Mouse (Mus musculus): ENCODE results near the gene Rbm18. TPM values are rescaled to one million over a fixed set of nuclear protein-coding genes. Genes with fewer than 3 reads are reported as not detected.
"Not testable (repeated sequence)": the region's sequence is repeated elsewhere in the genome, so short reads cannot be mapped to it uniquely, and the experiment has no call there.

Rbm18 gene
- 38.4 and 42.8 TPM in 2 replicates for polyA plus RNA-seq (2014; fragmentation: Nextera tagmentation; extraction: Ambion mirVana)

DNA sequence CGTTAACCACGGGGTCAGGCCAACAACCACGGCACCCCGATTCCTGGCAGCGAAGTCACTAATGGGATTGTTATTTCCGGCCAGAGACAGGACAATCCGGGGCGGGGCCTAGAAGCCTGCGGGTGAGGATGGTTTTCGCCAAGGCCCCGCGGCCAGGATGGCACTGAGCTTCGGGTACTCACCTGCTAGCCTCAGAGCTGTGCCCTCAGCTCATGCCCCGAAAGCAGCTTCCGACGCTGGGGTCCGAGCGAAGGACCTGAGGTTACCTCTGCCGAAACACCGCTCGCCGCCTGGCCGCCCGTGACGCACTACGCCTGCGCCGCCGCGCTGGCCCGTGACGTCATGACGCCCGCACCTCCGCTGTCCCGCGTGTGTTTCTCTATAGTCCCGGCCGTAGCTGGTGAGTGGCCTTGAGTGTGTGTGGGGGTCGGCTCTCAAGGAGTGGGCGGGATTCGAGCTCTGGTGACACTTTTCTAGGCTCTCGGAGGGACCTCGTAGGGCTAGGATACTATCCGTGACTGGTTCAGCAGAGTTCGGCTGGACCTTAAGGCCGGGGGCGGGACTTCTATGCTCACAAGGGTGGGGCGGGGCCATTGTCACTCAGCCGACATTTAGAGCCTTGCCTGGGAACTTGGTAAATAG is at the start of gene Rbm18, which contains the start of gene Mrrf:
TSS of gene Rbm18 (minus strand) at position 474 of the 642 bp plus-strand sequence.
TSS of gene Mrrf (plus strand) at position 90 of the 642 bp plus-strand sequence.
- peak within 1 kb of the TSS; percentile 83 for H3K4me3 ChIP-seq (ENCODE audit: low read depth, low read length)
- under 1% methylated on average over 50 of the region's 50 CpGs for WGBS
- ATAC-seq (replicated peaks; ENCODE audit: low FRiP score) = peak; percentile 94

DNA sequence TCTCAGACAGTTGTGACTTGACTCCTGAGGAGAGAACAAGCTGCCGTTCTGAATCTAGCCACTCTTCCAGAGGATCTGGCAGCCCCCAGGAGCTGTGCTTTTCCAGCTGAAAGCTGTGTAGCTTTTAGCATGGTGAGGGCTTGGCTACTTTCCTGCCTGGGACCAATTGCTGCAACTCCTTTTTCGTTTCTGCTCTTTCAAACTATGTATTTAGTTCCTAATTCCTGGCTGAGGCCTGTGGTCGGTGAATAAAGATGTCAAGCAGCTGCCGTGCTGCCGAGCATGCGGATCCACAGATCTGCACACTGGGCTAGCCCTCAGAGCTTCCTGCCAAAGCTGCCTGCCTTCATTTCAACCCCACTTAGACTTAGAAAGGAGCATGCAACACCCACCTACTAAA is 48.3 kb upstream of the Rbm18 start:
- no peak overlapping the region for H3K4me3 ChIP-seq (ENCODE audit: low read depth, low read length)
- DNase-seq (ENCODE audit: low spot score) (no peak), ATAC-seq (replicated peaks; ENCODE audit: low FRiP score) (no peak)
- 85% methylated on average over 6 of the region's 6 CpGs for WGBS
- H3K27me3 ChIP-seq (replicated peaks; ENCODE audit: control insufficient read depth, insufficient read depth, low read length) = no peaks in the 10 kb centered on the region
- no peaks in the 10 kb centered on the region for H3K9me3 ChIP-seq (ENCODE audit: control insufficient read depth, low read length)
- no peak overlapping the region for H3K4me2 ChIP-seq
- no peaks in the 10 kb centered on the region for H3K4me1 ChIP-seq (replicated peaks; ENCODE audit: control insufficient read depth, insufficient read depth, low read length)
- H3K9ac ChIP-seq (ENCODE audit: low read depth, low read length) = no peak overlapping the region
- H3K27ac ChIP-seq (ENCODE audit: low read depth, low read length) = no peak overlapping the region
- H3K36me3 ChIP-seq (ENCODE audit: control insufficient read depth, insufficient read depth, low read length) = 0 out of 2 replicates have a peak, but pooled peaks cover 2% of the 10 kb centered on the region

More for the DNA sequence above, at the start of gene Rbm18, which contains the start of gene Mrrf:
- Histone ChIP-seq H3K9ac (ENCODE audit: low read depth, low read length) (peak within 1 kb of the TSS; percentile 84), H3K27ac (ENCODE audit: low read depth, low read length) (peak within 1 kb of the TSS; percentile 79), H3K27me3 (replicated peaks; ENCODE audit: control insufficient read depth, insufficient read depth, low read length) (no peaks in the 10 kb centered on the region), H3K9me3 (ENCODE audit: control insufficient read depth, low read length) (no peaks in the 10 kb centered on the region), H3K4me2 (peak within 1 kb of the TSS; percentile 85), H3K4me1 (replicated peaks; ENCODE audit: control insufficient read depth, insufficient read depth, low read length) (peaks cover 12% of the 10 kb centered on the region; the same call in 1 of the 2 replicates), H3K36me3 (ENCODE audit: control insufficient read depth, insufficient read depth, low read length) (peaks cover 13% of the 10 kb centered on the region; the same call in 1 of the 2 replicates)
- DNase-seq (ENCODE audit: low spot score) = peak; percentile 95

DNA sequence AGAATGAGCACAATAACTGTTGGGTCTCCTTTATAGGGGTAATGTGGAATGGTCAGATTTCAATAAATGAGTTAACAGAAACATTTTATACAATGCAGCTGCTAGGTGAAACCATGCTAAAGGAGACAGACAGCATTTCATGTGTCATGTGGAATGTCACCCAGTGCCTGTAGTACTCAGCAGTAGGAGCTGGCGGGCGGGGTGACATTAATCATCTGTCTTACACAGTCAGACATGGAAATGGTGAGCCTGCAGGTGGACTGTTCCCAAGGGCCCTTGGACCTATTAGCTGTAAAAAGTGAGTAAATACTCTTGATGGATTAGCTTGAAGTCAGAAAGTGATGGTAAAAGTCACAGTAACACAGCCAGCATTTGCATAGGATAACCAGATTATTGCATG is 47.6 kb upstream of the Rbm18 start:
- no peak for DNase-seq (ENCODE audit: low spot score)
- H3K36me3 ChIP-seq (ENCODE audit: control insufficient read depth, insufficient read depth, low read length) = 0 out of 2 replicates have a peak, but pooled peaks cover 2% of the 10 kb centered on the region
- ATAC-seq (replicated peaks; ENCODE audit: low FRiP score) = no peak
- H3K27ac ChIP-seq (ENCODE audit: low read depth, low read length) = no peak overlapping the region
- H3K9me3 ChIP-seq (ENCODE audit: control insufficient read depth, low read length) = no peaks in the 10 kb centered on the region
- no peaks in the 10 kb centered on the region for H3K27me3 ChIP-seq (replicated peaks; ENCODE audit: control insufficient read depth, insufficient read depth, low read length)
- H3K4me3 ChIP-seq (ENCODE audit: low read depth, low read length) = no peak overlapping the region
- H3K9ac ChIP-seq (ENCODE audit: low read depth, low read length) = no peak overlapping the region
- H3K4me1 ChIP-seq (replicated peaks; ENCODE audit: control insufficient read depth, insufficient read depth, low read length) = no peaks in the 10 kb centered on the region
- 95% methylated on average over 2 of the region's 2 CpGs for whole genome bisulfite sequencing
- H3K4me2 ChIP-seq = no peak overlapping the region

DNA sequence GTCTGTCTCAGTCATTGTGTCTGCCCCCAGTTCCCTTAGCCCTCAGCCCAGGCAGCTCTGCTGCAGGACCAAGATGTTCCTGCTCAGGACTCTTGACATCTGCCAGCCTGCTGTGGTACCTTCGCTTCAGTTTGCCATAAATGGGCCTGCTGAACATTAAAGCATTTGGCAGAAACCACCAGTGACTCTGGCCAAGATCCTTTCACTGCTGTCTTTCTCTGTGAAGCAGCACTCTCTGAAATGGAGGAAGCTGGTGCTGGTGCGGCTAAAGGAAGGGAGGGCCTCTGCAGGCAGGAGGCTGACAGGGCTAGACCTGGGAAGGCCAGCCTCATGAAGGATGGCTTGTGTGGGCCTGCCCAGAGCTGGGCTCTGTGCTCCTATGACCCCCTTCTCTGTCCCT is 46.7 kb upstream of the Rbm18 start:
- no peaks in the 10 kb centered on the region for H3K27me3 ChIP-seq (replicated peaks; ENCODE audit: control insufficient read depth, insufficient read depth, low read length)
- H3K4me1 ChIP-seq (replicated peaks; ENCODE audit: control insufficient read depth, insufficient read depth, low read length) = no peaks in the 10 kb centered on the region
- no peaks in the 10 kb centered on the region for H3K9me3 ChIP-seq (ENCODE audit: control insufficient read depth, low read length)
- ATAC-seq (replicated peaks; ENCODE audit: low FRiP score) (no peak), DNase-seq (ENCODE audit: low spot score) (no peak)
- 86% methylated on average over 2 of the region's 2 CpGs for WGBS
- no peak overlapping the region for H3K27ac ChIP-seq (ENCODE audit: low read depth, low read length)
- no peak overlapping the region for H3K4me2 ChIP-seq
- no peak overlapping the region for H3K4me3 ChIP-seq (ENCODE audit: low read depth, low read length)
- no peak overlapping the region for H3K9ac ChIP-seq (ENCODE audit: low read depth, low read length)
- H3K36me3 ChIP-seq (ENCODE audit: control insufficient read depth, insufficient read depth, low read length) = peaks cover 2% of the 10 kb centered on the region; the same call in 1 of the 2 replicates

DNA sequence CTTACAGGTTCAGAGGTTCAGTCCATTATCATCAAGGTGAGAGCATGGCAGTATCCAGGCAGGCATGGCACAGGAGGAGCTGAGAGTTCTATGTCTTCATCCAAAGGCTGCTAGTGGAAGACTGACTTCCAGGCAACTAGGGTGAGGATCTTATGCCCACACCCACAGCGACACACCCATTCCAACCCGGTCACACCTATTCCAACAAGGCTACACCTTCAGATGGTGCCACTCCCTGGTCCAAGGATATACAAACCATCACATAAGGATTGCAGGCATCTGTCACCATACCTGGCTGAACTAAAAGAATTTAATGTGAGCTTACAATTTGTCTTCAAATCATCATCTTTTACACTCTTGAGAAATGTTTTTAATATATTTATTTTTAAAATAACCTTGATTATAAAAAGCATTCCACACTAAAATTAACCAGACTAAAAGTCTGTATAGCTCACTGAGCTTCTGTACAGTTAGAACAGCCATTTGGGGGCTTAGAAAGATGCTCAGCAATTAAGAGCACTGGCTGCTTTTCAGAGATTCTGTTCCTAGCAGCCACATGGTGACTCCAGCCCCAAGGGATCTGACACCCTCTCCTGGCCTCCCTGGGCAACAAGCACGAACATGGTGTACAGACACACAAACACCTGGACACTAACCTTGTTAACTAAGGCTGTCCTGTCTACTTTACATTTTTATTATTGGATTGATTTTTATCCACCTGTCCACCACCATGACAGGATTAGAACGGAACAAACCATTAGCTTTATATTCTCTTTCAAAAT is 45.2 kb upstream of the Rbm18 start:
- not testable (repeated sequence) for H3K4me3 ChIP-seq (ENCODE audit: low read depth, low read length); DNase-seq (ENCODE audit: low spot score); H3K9ac ChIP-seq (ENCODE audit: low read depth, low read length); H3K27ac ChIP-seq (ENCODE audit: low read depth, low read length); H3K4me1 ChIP-seq (replicated peaks; ENCODE audit: control insufficient read depth, insufficient read depth, low read length); H3K4me2 ChIP-seq; H3K36me3 ChIP-seq (ENCODE audit: control insufficient read depth, insufficient read depth, low read length); H3K9me3 ChIP-seq (ENCODE audit: control insufficient read depth, low read length); ATAC-seq (replicated peaks; ENCODE audit: low FRiP score); H3K27me3 ChIP-seq (replicated peaks; ENCODE audit: control insufficient read depth, insufficient read depth, low read length)
- WGBS = 87% methylated on average over 4 of the region's 4 CpGs

DNA sequence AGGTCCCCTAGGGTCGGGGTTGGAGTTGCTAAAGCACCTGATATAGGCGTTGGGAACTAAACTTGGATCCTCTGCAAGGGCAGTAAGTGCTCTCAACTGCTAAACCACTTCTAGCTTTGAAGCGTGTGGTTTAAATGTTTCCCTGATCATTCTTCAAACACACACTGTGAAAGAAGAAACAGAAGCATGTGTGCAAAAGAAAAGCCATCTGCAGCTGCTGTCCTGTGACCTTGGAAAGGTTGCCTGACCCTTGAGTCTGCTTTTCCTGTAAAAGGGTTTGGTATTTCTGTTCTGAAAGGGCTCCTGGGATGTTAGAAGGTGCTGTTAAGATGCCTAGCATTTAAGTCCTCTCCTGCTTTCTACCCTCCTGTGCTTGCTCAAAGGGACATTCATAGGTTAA is 42.9 kb upstream of the Rbm18 start:
- Histone ChIP-seq H3K9ac (ENCODE audit: low read depth, low read length) (no peak overlapping the region), H3K36me3 (ENCODE audit: control insufficient read depth, insufficient read depth, low read length) (peaks cover 4% of the 10 kb centered on the region; the same call in 1 of the 2 replicates), H3K9me3 (ENCODE audit: control insufficient read depth, low read length) (no peaks in the 10 kb centered on the region), H3K4me3 (ENCODE audit: low read depth, low read length) (no peak overlapping the region), H3K27me3 (replicated peaks; ENCODE audit: control insufficient read depth, insufficient read depth, low read length) (no peaks in the 10 kb centered on the region), H3K4me1 (replicated peaks; ENCODE audit: control insufficient read depth, insufficient read depth, low read length) (no peaks in the 10 kb centered on the region), H3K4me2 (no peak overlapping the region), H3K27ac (ENCODE audit: low read depth, low read length) (no peak overlapping the region)
- WGBS = 77% methylated on average over 3 of the region's 3 CpGs
- DNase-seq (ENCODE audit: low spot score) (no peak), ATAC-seq (replicated peaks; ENCODE audit: low FRiP score) (no peak)

DNA sequence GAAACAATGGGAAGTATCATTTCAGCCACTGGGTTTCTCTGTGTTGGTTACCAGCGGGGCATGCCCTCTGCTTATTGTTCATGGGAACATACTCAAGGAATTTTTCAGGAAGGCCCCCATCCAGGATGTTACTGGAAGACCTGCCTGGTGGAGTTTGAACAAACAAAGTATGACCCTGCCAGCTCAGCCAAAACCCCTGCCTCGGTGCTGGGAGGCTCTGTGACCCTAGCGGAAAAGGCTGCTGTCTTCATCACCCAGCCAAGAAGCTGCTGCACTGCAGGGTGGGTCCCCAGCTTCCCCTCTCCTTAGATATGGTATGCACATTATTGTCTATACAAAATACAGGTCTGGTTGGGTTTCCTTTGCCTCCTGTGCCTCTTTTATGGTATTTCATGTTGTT is 36.0 kb upstream of the Rbm18 start:
- Histone ChIP-seq H3K27me3 (replicated peaks; ENCODE audit: control insufficient read depth, insufficient read depth, low read length) (no peaks in the 10 kb centered on the region), H3K9ac (ENCODE audit: low read depth, low read length) (no peak overlapping the region), H3K4me1 (replicated peaks; ENCODE audit: control insufficient read depth, insufficient read depth, low read length) (no peaks in the 10 kb centered on the region), H3K36me3 (ENCODE audit: control insufficient read depth, insufficient read depth, low read length) (peaks cover 2% of the 10 kb centered on the region; the same call in 1 of the 2 replicates), H3K4me2 (no peak overlapping the region), H3K27ac (ENCODE audit: low read depth, low read length) (no peak overlapping the region), H3K9me3 (ENCODE audit: control insufficient read depth, low read length) (no peaks in the 10 kb centered on the region), H3K4me3 (ENCODE audit: low read depth, low read length) (no peak overlapping the region)
- DNase-seq (ENCODE audit: low spot score) = no peak
- 87% methylated on average over 3 of the region's 3 CpGs for WGBS
- ATAC-seq (replicated peaks; ENCODE audit: low FRiP score) = no peak

DNA sequence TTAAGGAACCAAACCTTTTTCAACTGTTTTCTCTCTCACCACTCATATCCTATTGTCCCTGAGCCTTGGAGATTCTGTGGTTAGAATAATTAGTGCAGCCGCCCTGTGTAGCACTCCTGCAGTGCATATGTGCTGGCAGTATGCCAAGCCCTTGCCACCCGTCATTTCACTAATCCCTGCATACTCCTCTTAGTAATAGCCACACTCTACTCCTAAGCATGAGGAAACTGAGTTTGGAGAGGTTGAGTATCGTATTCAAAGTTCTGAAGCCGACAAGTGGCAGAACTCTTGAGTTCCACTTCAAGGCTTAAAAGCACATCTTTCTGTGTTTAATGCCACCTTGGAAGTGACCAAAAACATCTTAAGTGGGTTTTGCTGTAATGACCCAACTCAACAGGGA is 35.6 kb upstream of the Rbm18 start:
- Histone ChIP-seq H3K9me3 (ENCODE audit: control insufficient read depth, low read length) (no peaks in the 10 kb centered on the region), H3K36me3 (ENCODE audit: control insufficient read depth, insufficient read depth, low read length) (peaks cover under 1% of the 10 kb centered on the region; the same call in 1 of the 2 replicates), H3K9ac (ENCODE audit: low read depth, low read length) (no peak overlapping the region), H3K4me3 (ENCODE audit: low read depth, low read length) (no peak overlapping the region), H3K4me2 (no peak overlapping the region), H3K4me1 (replicated peaks; ENCODE audit: control insufficient read depth, insufficient read depth, low read length) (peaks cover 3% of the 10 kb centered on the region; the same call in 1 of the 2 replicates), H3K27ac (ENCODE audit: low read depth, low read length) (no peak overlapping the region), H3K27me3 (replicated peaks; ENCODE audit: control insufficient read depth, insufficient read depth, low read length) (no peaks in the 10 kb centered on the region)
- 82% methylated on average over 4 of the region's 4 CpGs for WGBS
- DNase-seq (ENCODE audit: low spot score) (no peak), ATAC-seq (replicated peaks; ENCODE audit: low FRiP score) (no peak)

All from liver, embryonic 11.5 days (tissue).